Mouse (Mus musculus) CD4-positive naive resting alpha-beta T cell, adult 57 days (primary cell): ENCODE data around the gene Inf2. TPM values are rescaled to one million over a fixed set of nuclear protein-coding genes. Genes with fewer than 3 reads are reported as not detected.

ENCODE experiments used
- total RNA-seq: library from RNA; stranded (reverse); gene quantifications from one replicate; pipeline ENCODE4 v1.2.4, GENCODE M21; 2023

Inf2 gene
- total RNA-seq: 66.8 TPM

GRCm38 (mm10) chr12:112588426-112589256 lies at the start of gene Inf2:
TSS of gene Inf2 (plus strand) at chr12:112588784.

GRCm38 (mm10) chr12:112619686-112620353 lies 31.2 kb downstream of the Inf2 start, which contains the start of gene Adssl1:
TSS of gene Adssl1 (plus strand) at chr12:112620045.

GRCm38 (mm10) chr12:112644180-112644854 lies 55.7 kb downstream of the Inf2 start, which contains the start of gene Siva1:
TSS of gene Siva1 (plus strand) at chr12:112644679.

Other genes with a start within 250 kb of the Inf2 start
- not detected for gene A530016L24Rik, start 99.3 kb upstream of the Inf2 start, total RNA-seq
- not detected for gene Tmem179, start 72.0 kb upstream of the Inf2 start, total RNA-seq
- gene Adssl1, start 31.3 kb downstream of the Inf2 start, total RNA-seq: 2.2 TPM
- 20.5 TPM for gene Siva1, start 55.9 kb downstream of the Inf2 start, total RNA-seq
- gene Akt1, start 86.1 kb downstream of the Inf2 start, total RNA-seq: 95.2 TPM
- gene Zbtb42, start 90.0 kb downstream of the Inf2 start, total RNA-seq: 7.1 TPM
- 14.7 TPM for gene Cep170b, start 131.7 kb downstream of the Inf2 start, total RNA-seq
- 16.8 TPM for gene Pld4, start 171.9 kb downstream of the Inf2 start, total RNA-seq
- gene Ahnak2, start 213.9 kb downstream of the Inf2 start, total RNA-seq: 1.8 TPM
- 0.30 TPM for gene Clba1, start 220.2 kb downstream of the Inf2 start, total RNA-seq
- 36.2 TPM for gene Cdca4, start 240.6 kb downstream of the Inf2 start, total RNA-seq